Mouse (Mus musculus) heart, postnatal 25 days (tissue): Measurements from ENCODE around the gene Abcf3. TPM values are rescaled to one million over a fixed set of nuclear protein-coding genes. Genes with fewer than 3 reads are reported as not detected.

Experiments used
- DNase-seq: peaks from one replicate; pipeline ENCODE4 v3.0.0; 2022; ENCODE audit warnings: low spot score
- intact Hi-C: fragments of 180-260 bp; cut with DNase I; formaldehyde crosslinking; loops from one replicate; pipeline ENCODE4 v1.15.1; 2025
- total RNA-seq, 2 experiments: library from RNA; stranded (reverse); gene quantifications; 2 replicates each; pipeline ENCODE4 v1.2.3; 2021

Gene Abcf3
- total RNA-seq = 10 to 100 TPM; 64.9 to 69.4 TPM

GRCm38 (mm10) chr16:20548096-20548948 is at the start of gene Abcf3:
Gene Abcf3 (plus strand): TSS chr16:20548577.
- DNase-seq = peak; percentile 97
- intact Hi-C loops = loop anchor here (5.0 kb wide), 2 partner anchors 51 to 94 kb away; partner anchors contain the start of gene Eif2b5

- intact Hi-C loops = loop anchor here (1.0 to 10.0 kb wide), 3 partner anchors 16 to 696 kb away; partner anchors contain the start of gene Abcf3
- DNase-seq = peak; percentile 86
Observed at GRCm38 (mm10) chr16:20498677-20499475, 49.5 kb upstream of the Abcf3 start, which contains the start of gene Eif2b5. Gene Eif2b5 (plus strand): TSS chr16:20498817.

GRCm38 (mm10) chr16:20506000-20506399 is 42.4 kb upstream of the Abcf3 start:
- DNase-seq = no peak
- intact Hi-C loops = no loop called here

GRCm38 (mm10) chr16:20509349-20509748 is 39.0 kb upstream of the Abcf3 start:
- intact Hi-C loops = no loop called here
- no peak for DNase-seq

GRCm38 (mm10) chr16:20511277-20511847 is 37.0 kb upstream of the Abcf3 start:
- no peak for DNase-seq
- intact Hi-C loops = no loop called here

- intact Hi-C loops = loop anchor here (5.0 kb wide), 1 partner anchor 96 kb away; the partner anchor contains the start of genes Alg3, Eef1akmt4 and Gm49333
- DNase-seq = no peak
Observed at GRCm38 (mm10) chr16:20516032-20516431, 32.3 kb upstream of the Abcf3 start.

- intact Hi-C loops = loop anchor here (5.0 kb wide), 1 partner anchor 96 kb away; the partner anchor contains the start of genes Alg3, Eef1akmt4 and Gm49333
- DNase-seq = peak; percentile 90
Observed at GRCm38 (mm10) chr16:20516726-20517201, 31.6 kb upstream of the Abcf3 start, which contains the start of gene Dvl3. Gene Dvl3 (plus strand): TSS chr16:20516982.

GRCm38 (mm10) chr16:20517216-20517615 is 31.2 kb upstream of the Abcf3 start:
- no peak for DNase-seq
- intact Hi-C loops = loop anchor here (5.0 kb wide), 1 partner anchor 95 kb away; the partner anchor contains the start of genes Alg3, Eef1akmt4 and Gm49333

- no peak for DNase-seq
- intact Hi-C loops = loop anchor here (2.0 to 5.0 kb wide), 2 partner anchors 15 to 94 kb away; partner anchors contain the start of genes Alg3, Eef1akmt4 and Gm49333
Observed at GRCm38 (mm10) chr16:20517701-20518374, 30.5 kb upstream of the Abcf3 start.

GRCm38 (mm10) chr16:20523886-20524285 is 24.5 kb upstream of the Abcf3 start:
- intact Hi-C loops = no loop called here
- DNase-seq = no peak

- intact Hi-C loops = no loop called here
- DNase-seq = no peak
Observed at GRCm38 (mm10) chr16:20528779-20529178, 19.6 kb upstream of the Abcf3 start.

GRCm38 (mm10) chr16:20529375-20529774 is 19.0 kb upstream of the Abcf3 start:
- intact Hi-C loops = no loop called here
- no peak for DNase-seq

GRCm38 (mm10) chr16:20530941-20531340 is 17.4 kb upstream of the Abcf3 start:
- intact Hi-C loops = no loop called here
- DNase-seq = no peak

- no peak for DNase-seq
- intact Hi-C loops = loop anchor here (5.0 kb wide), 1 partner anchor 183 kb away; the partner anchor contains the start of genes Clcn2 and Polr2h
Observed at GRCm38 (mm10) chr16:20534617-20535295, 13.6 kb upstream of the Abcf3 start.

- intact Hi-C loops = loop anchor here (5.0 kb wide), 1 partner anchor 182 kb away; the partner anchor contains the start of genes Clcn2 and Polr2h
- DNase-seq = peak; percentile 92
Observed at GRCm38 (mm10) chr16:20535296-20536080, 12.9 kb upstream of the Abcf3 start, which contains the start of gene Ap2m1. Gene Ap2m1 (plus strand): TSS chr16:20535478.

- intact Hi-C loops = loop anchor here (5.0 kb wide), 1 partner anchor 181 kb away; the partner anchor contains the start of genes Clcn2 and Polr2h
- no peak for DNase-seq
Observed at GRCm38 (mm10) chr16:20536081-20536665, 12.2 kb upstream of the Abcf3 start.

- DNase-seq = no peak
- intact Hi-C loops = loop anchor here (5.0 kb wide), 1 partner anchor 180 kb away; the partner anchor contains the start of genes Clcn2 and Polr2h
Observed at GRCm38 (mm10) chr16:20537071-20537471, 11.3 kb upstream of the Abcf3 start.
